Mouse (Mus musculus): Measurements from ENCODE around the gene Mrgprb5.

- no peak for TF ChIP-seq CTCF (IDR thresholded peaks at IDR 0.05; ENCODE audit: low read depth)
- TF ChIP-seq EP300 (IDR thresholded peaks at IDR 0.05; ENCODE audit: low read depth) = no peak
Measured at GRCm38 (mm10) chr7:48168919-48169318, at the start of gene Mrgprb5.

Data from liver, postnatal 0 days (tissue).